Mouse (Mus musculus) adrenal gland, postnatal 25 days (tissue): ENCODE data around the gene Zfp735. TPM values are rescaled to one million over a fixed set of nuclear protein-coding genes. Genes with fewer than 3 reads are reported as not detected.

Source experiments
- DNase-seq: peaks from one replicate; pipeline ENCODE4 v3.0.0; 2021; ENCODE audit warnings: mixed read lengths
- long read RNA-seq: library from polyadenylated mRNA; stranded (forward); transcript quantifications from one replicate; pipeline ENCODE4 v2.0.0, GENCODE M21; 2021
- total RNA-seq: library from RNA; stranded (reverse); gene quantifications from 2 replicates; pipeline ENCODE4 v1.2.3, GENCODE M21; 2021

Zfp735 gene
- total RNA-seq: not detected in 2 replicates
- long read RNA-seq: 0 reads

DNA sequence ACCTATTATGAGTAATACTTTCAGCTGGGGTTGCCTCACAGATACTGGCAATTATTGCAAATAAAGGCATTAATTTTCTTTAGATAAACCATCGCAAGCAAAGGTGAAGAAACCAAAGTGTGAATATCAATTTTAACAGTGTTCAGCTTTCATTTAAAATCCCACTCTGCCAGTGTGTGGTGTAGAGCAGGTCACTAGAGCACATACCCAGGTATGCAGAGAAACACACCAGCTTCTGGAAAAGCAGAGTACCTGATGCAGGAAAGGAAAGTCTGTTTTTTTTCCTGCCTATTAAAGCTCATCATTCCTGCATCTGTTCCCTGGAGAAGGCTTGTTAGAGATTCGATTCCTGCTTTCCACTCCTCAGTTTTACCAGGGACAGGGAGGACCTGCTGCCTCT, at the start of gene Zfp735:
TSS of gene Zfp735 (plus strand) at position 301 of the 400 bp plus-strand sequence.
- no peak for DNase-seq

DNA sequence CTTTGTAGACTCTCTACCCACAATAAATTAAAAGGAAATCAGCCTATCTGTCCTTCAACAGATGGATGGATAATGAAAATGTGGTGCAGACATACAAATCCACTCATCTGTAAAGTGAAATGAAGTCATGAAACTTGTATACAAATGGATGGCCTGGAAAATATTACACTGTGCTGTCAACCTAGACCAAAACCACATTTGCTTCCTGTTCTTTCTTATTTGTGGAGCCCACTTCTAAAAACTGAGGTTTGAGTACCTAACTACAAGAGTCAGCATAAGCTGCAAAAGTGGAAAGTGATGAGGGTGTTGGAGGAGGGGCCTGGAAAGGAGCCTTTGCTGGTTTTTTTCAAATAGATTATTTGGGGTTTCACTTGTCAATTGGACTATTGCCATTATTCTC, 70.5 kb downstream of the Zfp735 start:
- no peak for DNase-seq

Other genes with a start within 250 kb of the Zfp735 start
- not detected in 2 replicates for gene Olfr380, start 231.3 kb upstream of the Zfp735 start, total RNA-seq
- gene Olfr381, start 197.2 kb upstream of the Zfp735 start, total RNA-seq: not detected in 2 replicates
- gene Olfr382, start 171.6 kb upstream of the Zfp735 start, total RNA-seq: not detected in 2 replicates
- gene Olfr385, start 95.8 kb upstream of the Zfp735 start, total RNA-seq: not detected in 2 replicates
- not detected in 2 replicates for gene Olfr384, start 90.2 kb upstream of the Zfp735 start, total RNA-seq
- gene Olfr389, start 91.9 kb downstream of the Zfp735 start, total RNA-seq: not detected in 2 replicates
- not detected in 2 replicates for gene Olfr390, start 94.2 kb downstream of the Zfp735 start, total RNA-seq
- gene Olfr391-ps, start 114.3 kb downstream of the Zfp735 start, total RNA-seq: not detected in 2 replicates
- not detected in 2 replicates for gene Olfr392, start 128.3 kb downstream of the Zfp735 start, total RNA-seq
- gene Olfr393, start 162.7 kb downstream of the Zfp735 start, total RNA-seq: not detected in 2 replicates
- not detected in 2 replicates for gene Olfr394, start 202.0 kb downstream of the Zfp735 start, total RNA-seq
- gene Olfr395, start 220.5 kb downstream of the Zfp735 start, total RNA-seq: not detected in 2 replicates
- gene Olfr23, start 247.9 kb downstream of the Zfp735 start, total RNA-seq: not detected in 2 replicates